Mouse (Mus musculus): ENCODE measurements around the gene Gm1673.

- TF ChIP-seq POLR2A (IDR thresholded peaks at IDR 0.05; ENCODE audit: borderline replicate concordance, low read depth, low read length) (no peak), CTCF (IDR thresholded peaks at IDR 0.05; ENCODE audit: low read depth, low read length) (no peak)
These were observed 46.9 kb downstream of the Gm1673 start for GRCm38 (mm10) chr5:34030101-34030500.
